Mouse (Mus musculus) liver, adult 2 months (tissue): ENCODE measurements around the gene Mmp14. TPM values are rescaled to one million over a fixed set of nuclear protein-coding genes. Genes with fewer than 3 reads are reported as not detected.

Source experiments
- DNase-seq: peaks from one replicate; pipeline ENCODE4 v3.0.0-alpha.2; 2011; ENCODE audit warnings: low read depth, low spot score; ENCODE audit errors: extremely low read depth
- H3K27ac ChIP-seq: fragments of 200-500 bp; replicated peaks from 2 replicates; pipeline ENCODE4 v1.5.1; 2012; ENCODE audit warnings: low read depth, mild to moderate bottlenecking, control low read depth, inconsistent platforms, low read length; ENCODE audit not compliant: insufficient read depth
- H3K27me3 ChIP-seq: fragments of 200-500 bp; 2 replicates; pipeline ENCODE4 v1.6.1; 2012; ENCODE audit warnings: mild to moderate bottlenecking, moderate library complexity, low read length, inconsistent platforms; ENCODE audit not compliant: control insufficient read depth, insufficient read depth
- H3K36me3 ChIP-seq: fragments of 200-500 bp; 2 replicates; pipeline ENCODE4 v1.6.1; 2012; ENCODE audit warnings: low read length, inconsistent platforms; ENCODE audit not compliant: control insufficient read depth, insufficient read depth
- H3K4me1 ChIP-seq: fragments of 200-500 bp; 2 replicates; pipeline ENCODE4 v1.6.1; 2011; ENCODE audit warnings: low read length; ENCODE audit not compliant: control insufficient read depth, insufficient read depth
- H3K4me3 ChIP-seq: fragments of 200-500 bp; 2 replicates; pipeline ENCODE4 v1.5.1; 2011; ENCODE audit warnings: low read depth, mild to moderate bottlenecking, control low read depth, low read length, moderate library complexity; ENCODE audit not compliant: insufficient read depth
- H3K79me2 ChIP-seq: fragments of 200-500 bp; 2 replicates; pipeline ENCODE4 v1.6.1; 2012; ENCODE audit warnings: inconsistent platforms, mild to moderate bottlenecking, low read length, moderate library complexity; ENCODE audit not compliant: control insufficient read depth, insufficient read depth
- H3K9ac ChIP-seq: fragments of 200-500 bp; 2 replicates; pipeline ENCODE4 v1.6.1; 2012; ENCODE audit warnings: low read depth, mild to moderate bottlenecking, control low read depth, inconsistent platforms, low read length
- CTCF ChIP-seq: fragments of 200-500 bp; IDR thresholded peaks from 2 replicates; pipeline ENCODE4 v1.5.1; 2011; ENCODE audit warnings: low read depth, low read length, control low read depth
- POLR2A ChIP-seq: fragments of 200-500 bp; IDR thresholded peaks from 2 replicates; pipeline ENCODE4 v1.6.1; 2011; ENCODE audit warnings: low read length, control low read depth; ENCODE audit not compliant: insufficient read depth; ENCODE audit errors: extremely low read depth
- WGBS: fragments of 180-500 bp; shearing (Covaris S2); methylation state at CpG from one replicate; pipeline ENCODE4 v1.1.7; 2018; 5-methylcytosine and 5-hydroxymethylcytosine counted together
- polyA plus RNA-seq: library from polyadenylated mRNA; depleted of rRNA; stranded (reverse); fragments of >200 nt; gene quantifications from 2 replicates; pipeline ENCODE4 v1.2.3, GENCODE M21; 2012
- total RNA-seq: library from RNA; depleted of rRNA; stranded (reverse); fragments of >200 nt; gene quantifications from 2 replicates; pipeline ENCODE4 v1.2.3, GENCODE M21; 2014

Mmp14 gene
- total and polyA plus RNA-seq, 2 experiments: 9.0 to 52.6 TPM

GRCm38 (mm10) chr14:54474744-54475143 lies 43.3 kb downstream of the Mmp14 start:
- Histone ChIP-seq H3K27ac (no peak overlapping the region), H3K4me3 (no peak overlapping the region), H3K27me3 (peaks cover 7% of the 10 kb centered on the region), H3K4me1 (no peaks in the 10 kb centered on the region; the same call in 1 of the 2 replicates), H3K79me2 (no peaks in the 10 kb centered on the region), H3K36me3 (no peaks in the 10 kb centered on the region), H3K9ac (no peak overlapping the region)
- 81% methylated on average over 5 of the region's 5 CpGs for WGBS
- TF ChIP-seq CTCF (no peak), POLR2A (no peak)
- DNase-seq: no peak

GRCm38 (mm10) chr14:54475941-54476844 lies 44.8 kb downstream of the Mmp14 start, which contains the start of gene Rem2:
Gene Rem2 (plus strand): TSS chr14:54476100.
- DNase-seq: peak; percentile 36
- no peak within 1 kb of the TSS for H3K27ac ChIP-seq
- TF ChIP-seq POLR2A: no peak
- no peak for TF ChIP-seq CTCF

DNA sequence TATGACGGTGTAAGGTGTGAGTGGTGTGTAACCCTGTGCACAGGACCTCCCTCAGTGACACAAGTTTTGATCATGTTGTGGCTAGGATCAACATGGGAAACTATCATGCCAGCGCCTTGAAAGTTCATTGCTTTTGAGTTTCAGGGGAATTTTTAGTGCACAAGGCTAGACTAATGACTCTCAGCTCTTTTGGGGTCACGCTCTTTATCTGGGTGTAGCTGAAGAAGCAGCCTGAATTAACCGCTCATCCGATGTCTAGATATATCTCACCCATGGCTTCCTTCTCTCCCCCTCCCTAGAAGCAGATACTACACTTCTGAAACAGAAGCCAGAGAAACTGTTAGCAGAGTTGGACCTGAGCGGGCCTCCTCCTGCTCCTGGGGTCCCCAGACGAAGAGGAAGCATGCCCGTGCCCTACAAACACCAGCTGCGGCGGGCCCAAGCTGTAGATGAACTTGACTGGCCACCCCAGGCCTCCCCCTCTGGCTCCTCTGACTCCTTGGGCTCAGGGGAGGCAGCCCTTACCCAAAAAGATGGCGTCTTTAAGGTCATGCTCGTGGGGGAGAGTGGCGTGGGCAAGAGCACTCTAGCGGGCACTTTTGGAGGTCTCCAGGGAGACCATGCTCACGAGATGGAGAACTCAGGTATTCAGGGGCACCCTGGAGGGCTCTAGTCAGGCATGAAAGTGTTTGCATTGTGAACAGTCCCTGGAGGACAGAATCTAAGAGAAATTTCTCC lies 45.9 kb downstream of the Mmp14 start:
- no peaks in the 10 kb centered on the region for H3K36me3 ChIP-seq
- TF ChIP-seq POLR2A (no peak), CTCF (no peak)
- 92% methylated on average over 15 of the region's 15 CpGs for WGBS
- H3K4me3 ChIP-seq: no peak overlapping the region
- DNase-seq: no peak
- H3K79me2 ChIP-seq: no peaks in the 10 kb centered on the region
- H3K27me3 ChIP-seq: peaks cover 7% of the 10 kb centered on the region
- H3K9ac ChIP-seq: no peak overlapping the region
- H3K27ac ChIP-seq: no peak overlapping the region
- H3K4me1 ChIP-seq: no peaks in the 10 kb centered on the region; the same call in 1 of the 2 replicates

More at GRCm38 (mm10) chr14:54475941-54476844, 44.8 kb downstream of the Mmp14 start, which contains the start of gene Rem2:
- WGBS: 3% methylated on average over 23 of the region's 23 CpGs
- Histone ChIP-seq H3K4me1 (no peaks in the 10 kb centered on the region; the same call in 1 of the 2 replicates), H3K36me3 (no peaks in the 10 kb centered on the region), H3K4me3 (peak within 1 kb of the TSS; percentile 37; the same call in 1 of the 2 replicates), H3K79me2 (no peaks in the 10 kb centered on the region), H3K9ac (no peak within 1 kb of the TSS), H3K27me3 (peaks cover 7% of the 10 kb centered on the region)

GRCm38 (mm10) chr14:54479451-54479920 lies 48.1 kb downstream of the Mmp14 start:
- no peak for DNase-seq
- Histone ChIP-seq H3K79me2 (no peaks in the 10 kb centered on the region), H3K4me3 (peak overlapping the region; percentile 37; the same call in 1 of the 2 replicates), H3K27ac (no peak overlapping the region), H3K4me1 (no peaks in the 10 kb centered on the region; the same call in 1 of the 2 replicates), H3K9ac (no peak overlapping the region), H3K27me3 (peaks cover 7% of the 10 kb centered on the region), H3K36me3 (no peaks in the 10 kb centered on the region)
- WGBS: 9% methylated on average over 40 of the region's 40 CpGs
- TF ChIP-seq POLR2A (no peak), CTCF (no peak)

GRCm38 (mm10) chr14:54480673-54481072 lies 49.3 kb downstream of the Mmp14 start:
- 86% methylated on average over 6 of the region's 6 CpGs for WGBS
- no peak for TF ChIP-seq POLR2A
- no peak for TF ChIP-seq CTCF
- Histone ChIP-seq H3K4me3 (no peak overlapping the region), H3K9ac (no peak overlapping the region), H3K27me3 (peaks cover 7% of the 10 kb centered on the region), H3K27ac (no peak overlapping the region), H3K36me3 (no peaks in the 10 kb centered on the region), H3K4me1 (no peaks in the 10 kb centered on the region), H3K79me2 (no peaks in the 10 kb centered on the region)
- no peak for DNase-seq
